Mouse (Mus musculus): ENCODE data around the gene Rpl10l.

Gene Rpl10l

DNA sequence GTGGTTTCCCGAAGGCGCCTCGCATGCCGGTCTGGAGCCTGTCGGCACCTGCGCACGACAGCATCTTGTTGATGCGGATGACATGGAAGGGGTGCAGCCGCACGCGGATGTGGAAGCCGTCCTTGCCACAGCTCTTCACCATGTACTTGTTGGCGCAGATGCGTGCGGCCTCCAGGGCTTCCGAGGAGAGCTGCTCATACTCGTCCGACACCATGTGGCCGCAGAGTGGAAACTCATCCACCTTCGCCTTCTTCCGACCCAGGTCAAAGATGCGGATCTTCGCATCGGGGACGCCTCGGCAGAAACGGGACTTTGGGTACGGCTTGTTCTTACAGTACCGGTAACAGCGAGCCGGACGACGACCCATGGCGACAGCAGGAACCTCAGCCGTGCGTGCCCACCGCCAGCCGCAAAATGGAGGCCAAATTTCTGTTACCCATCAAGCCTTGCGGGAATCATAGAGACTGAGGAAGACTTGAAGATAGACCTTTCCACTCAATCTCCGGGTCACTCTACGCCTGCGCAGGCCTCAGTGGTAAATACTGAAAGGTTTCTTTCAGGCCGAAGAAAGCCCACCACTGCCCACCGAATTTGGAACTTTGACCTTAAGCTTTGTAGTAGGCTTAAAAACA is at the start of gene Rpl10l:
TSS of gene Rpl10l (minus strand) at position 411 of the 632 bp plus-strand sequence.
- WGBS, result 97% methylated on average over 44 of the region's 44 CpGs

GRCm38 (mm10) chr12:66275890-66276289 is 8.3 kb downstream of the Rpl10l start:
- 88% methylated on average over 3 of the region's 3 CpGs for WGBS

DNA sequence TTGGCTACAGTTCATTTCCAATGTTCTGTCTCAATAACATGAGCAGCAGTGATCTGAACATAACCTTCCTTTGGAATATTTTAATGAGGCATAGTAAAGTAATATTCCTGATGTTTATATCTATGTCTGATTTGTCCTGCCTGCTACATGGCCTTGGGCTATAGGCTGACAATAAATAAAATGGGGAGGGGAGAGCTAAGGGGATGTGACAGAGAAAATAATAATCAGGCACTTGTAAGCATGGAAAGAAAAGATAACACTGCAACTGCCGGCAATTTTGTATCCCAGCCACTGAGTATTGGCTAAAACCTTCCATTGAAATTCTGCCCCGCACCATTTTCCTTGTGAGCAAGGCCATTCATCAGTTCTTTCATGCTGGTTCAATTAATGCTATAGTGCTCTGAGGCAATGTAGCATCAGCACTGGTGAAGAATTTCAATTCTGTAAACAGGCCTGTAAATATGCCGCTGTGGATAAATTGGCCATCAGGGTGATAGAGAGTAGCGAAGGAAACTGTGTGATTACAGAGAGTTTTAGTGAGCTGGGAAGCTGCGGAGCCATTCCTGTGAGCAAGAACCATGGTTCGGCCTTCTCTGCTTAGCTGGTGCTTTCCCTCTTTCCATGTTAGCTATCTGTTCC is 38.6 kb downstream of the Rpl10l start:
- WGBS, result 69% methylated on average over 6 of the region's 6 CpGs

DNA sequence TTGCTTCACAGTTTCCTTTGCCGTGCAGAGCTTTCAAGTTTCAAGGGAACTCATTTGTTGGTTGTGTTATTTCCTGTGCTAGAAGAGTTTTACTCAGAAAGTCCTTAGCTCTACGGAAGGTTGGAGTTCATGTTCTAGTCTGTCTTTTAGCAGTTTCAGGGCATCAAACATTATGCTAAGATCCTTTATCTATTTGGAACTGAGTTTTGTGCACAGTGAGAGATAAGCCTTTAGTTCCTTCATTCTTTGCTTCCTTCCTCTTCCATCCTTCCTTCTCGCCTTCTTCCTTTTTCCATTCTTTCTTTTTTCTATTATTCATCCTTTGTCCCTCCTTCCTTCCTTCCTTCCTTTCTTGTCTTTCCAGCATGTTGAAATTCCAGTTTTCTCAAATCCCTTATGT is 50.0 kb downstream of the Rpl10l start:
- WGBS, result 74% methylated on average over 3 of the region's 3 CpGs
